8 mouse cellular contexts compared by ENCODE assay signal in genomic region chr1:55489355-55489754, GRCm38 (mm10).
DNase-seq lines count a peak whose midpoint lies in the region; ATAC-seq lines count a peak whose summit lies in the region.

No protein-coding gene starts in this region.

- no peaks in the 10 kb centered on the region for H3K4me1 ChIP-seq in hindbrain, embryonic 10.5 days (replicated peaks)
- H3K4me1 ChIP-seq in midbrain, embryonic 12.5 days = no peaks in the 10 kb centered on the region

- H3K9ac ChIP-seq in midbrain, embryonic 12.5 days (replicated peaks) = no peak overlapping the region

- H3K9me3 ChIP-seq in hindbrain, embryonic 10.5 days = no peaks in the 10 kb centered on the region
- no peaks in the 10 kb centered on the region for H3K9me3 ChIP-seq in midbrain, embryonic 12.5 days

- H3K36me3 ChIP-seq in hindbrain, embryonic 10.5 days = no peaks in the 10 kb centered on the region
- H3K36me3 ChIP-seq in midbrain, embryonic 12.5 days = no peaks in the 10 kb centered on the region

- no peak overlapping the region for H3K4me3 ChIP-seq in hindbrain, embryonic 10.5 days
- H3K4me3 ChIP-seq in midbrain, embryonic 12.5 days = no peak overlapping the region

- no peak overlapping the region for H3K4me2 ChIP-seq in midbrain, embryonic 12.5 days (replicated peaks)

- WGBS in hindbrain, embryonic 10.5 days = 72% methylated on average over 6 of the region's 6 CpGs
- 63% methylated on average over 6 of the region's 6 CpGs for WGBS in midbrain, embryonic 12.5 days

- DNase-seq in urinary bladder, postnatal 14 days (ENCODE audit: low spot score) = peak; percentile 12
- no peak for DNase-seq in urinary bladder, postnatal 25 days (ENCODE audit: low spot score)
- peak; percentile 8 for DNase-seq in hindbrain, embryonic 10.5 days (ENCODE audit: low spot score)
- no peak for DNase-seq in adipocyte (ENCODE audit: low spot score)
- DNase-seq in kidney, postnatal 4 days = no peak
- no peak for DNase-seq in testis, postnatal 10 days (ENCODE audit: low spot score)
- DNase-seq in kidney, postnatal 10 days = no peak

- H3K27me3 ChIP-seq in hindbrain, embryonic 10.5 days (ENCODE audit: insufficient read depth, poor library complexity, severe bottlenecking) = no peaks in the 10 kb centered on the region
- no peaks in the 10 kb centered on the region for H3K27me3 ChIP-seq in midbrain, embryonic 12.5 days

- ATAC-seq in midbrain, embryonic 12.5 days (ENCODE audit: low FRiP score, low read depth) = peak; percentile 75

- H3K27ac ChIP-seq in hindbrain, embryonic 10.5 days = no peak overlapping the region
- no peak overlapping the region for H3K27ac ChIP-seq in midbrain, embryonic 12.5 days (replicated peaks)

Comparison
In these comparisons a context has a peak if more than half of its experiments do, and no peak if none do; other contexts are left out.
1. DNase-seq: peak in urinary bladder, postnatal 14 days (single experiment) and hindbrain, embryonic 10.5 days (single experiment); none in urinary bladder, postnatal 25 days (single experiment), adipocyte (single experiment), kidney, postnatal 4 days (0 of 2), testis, postnatal 10 days (single experiment) and kidney, postnatal 10 days (single experiment).